Mouse (Mus musculus) heart, postnatal 25 days (tissue): ENCODE data around the gene Ethe1. TPM values are rescaled to one million over a fixed set of nuclear protein-coding genes. Genes with fewer than 3 reads are reported as not detected.
A peak's percentile ranks its signal among the peaks of the same experiment; 100 is the strongest.

ENCODE experiments used
- DNase-seq: peaks from one replicate; pipeline ENCODE4 v3.0.0; 2022; ENCODE audit warnings: low spot score
- intact Hi-C: fragments of 180-260 bp; cut with DNase I; formaldehyde crosslinking; loops from one replicate; pipeline ENCODE4 v1.15.1; 2025
- total RNA-seq, 2 experiments: library from RNA; stranded (reverse); gene quantifications; 2 replicates each; pipeline ENCODE4 v1.2.3; 2021

The Ethe1 gene
- total RNA-seq: 10 to 100 TPM; 44.6 to 49.1 TPM

DNA sequence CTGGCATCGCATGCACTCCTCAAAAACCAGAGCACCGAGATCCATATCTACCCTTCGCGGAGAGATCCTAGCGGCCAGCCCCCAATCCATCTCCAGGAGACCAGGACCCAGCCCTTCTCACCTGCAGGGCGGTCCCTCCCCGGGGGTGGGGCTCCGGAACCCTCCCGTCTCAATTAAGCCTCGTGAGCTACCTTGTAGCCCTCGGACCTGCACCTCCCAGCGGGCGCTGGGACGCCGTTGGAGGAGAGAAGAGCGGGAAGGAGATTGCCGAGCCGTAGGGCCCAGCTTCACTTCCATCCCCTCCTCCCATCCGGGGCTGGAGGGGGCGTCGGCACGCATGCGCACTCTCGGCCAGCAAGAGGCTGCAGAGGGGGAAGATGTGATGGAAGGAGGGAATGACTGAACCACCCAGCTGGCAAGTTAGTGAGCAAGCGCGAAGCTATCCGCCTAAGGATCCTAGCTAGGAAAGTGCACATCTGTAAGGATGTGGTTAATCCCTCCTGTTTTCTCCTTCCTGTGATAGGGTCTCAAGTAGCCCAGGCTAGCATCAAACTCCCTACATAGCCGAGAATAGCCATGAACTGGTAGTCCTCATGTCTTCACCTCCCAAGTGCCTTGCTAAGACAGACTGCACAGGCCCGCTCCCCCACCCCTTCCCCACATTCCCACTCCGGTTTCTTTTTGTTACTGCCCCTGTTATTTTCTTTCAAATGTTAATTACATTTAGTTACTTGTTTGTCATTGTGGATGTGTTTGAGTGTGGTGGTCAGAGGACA lies at the start of gene Ethe1, which contains the start of gene Zfp575:
Gene Ethe1 (plus strand): TSS at position 214 of the 776 bp plus-strand sequence.
Gene Zfp575 (minus strand): TSS at position 312 of the 776 bp plus-strand sequence.
- peak; percentile 35 for DNase-seq
- intact Hi-C loops: no loop called here

DNA sequence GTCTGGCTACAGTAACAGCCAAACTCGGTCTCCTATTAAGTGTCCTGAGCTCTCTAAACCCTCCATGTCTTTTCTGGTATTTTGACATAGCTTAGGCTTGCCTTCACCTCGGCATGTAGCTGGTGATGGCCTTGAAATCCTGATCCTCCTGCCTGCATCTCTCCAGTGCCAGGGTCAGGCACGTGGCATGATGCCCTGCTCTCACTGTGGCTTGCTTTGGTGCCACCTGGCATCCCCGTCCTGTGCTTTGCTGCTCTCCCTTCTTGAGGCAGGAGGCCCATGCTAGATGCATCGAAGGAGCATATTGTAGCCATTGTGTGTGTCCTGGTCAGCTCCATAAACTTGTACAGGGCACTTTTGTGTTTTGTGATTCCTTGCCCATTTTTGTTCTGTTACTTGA lies 49.8 kb upstream of the Ethe1 start:
- intact Hi-C loops: no loop called here
- no peak for DNase-seq

DNA sequence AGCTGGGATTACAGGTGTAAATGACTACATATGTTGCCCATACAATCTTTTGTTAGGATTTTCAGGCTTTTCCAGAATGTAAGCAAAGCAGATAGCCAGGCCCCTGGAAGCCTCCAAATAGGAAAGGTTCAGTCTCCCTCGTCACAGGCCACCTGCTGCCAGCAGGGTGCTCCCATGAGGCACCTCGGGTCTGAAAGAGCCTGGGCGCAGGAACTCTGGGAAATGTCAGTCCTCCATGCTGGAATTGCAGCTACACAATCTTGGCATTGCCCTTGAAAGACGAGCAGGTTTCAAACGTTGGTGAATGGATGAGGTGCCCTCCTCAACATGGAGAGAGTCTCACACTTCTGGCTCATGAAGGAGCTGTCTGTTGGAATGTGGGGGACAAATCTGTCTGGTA lies 49.2 kb upstream of the Ethe1 start:
- intact Hi-C loops: no loop called here
- DNase-seq: no peak

DNA sequence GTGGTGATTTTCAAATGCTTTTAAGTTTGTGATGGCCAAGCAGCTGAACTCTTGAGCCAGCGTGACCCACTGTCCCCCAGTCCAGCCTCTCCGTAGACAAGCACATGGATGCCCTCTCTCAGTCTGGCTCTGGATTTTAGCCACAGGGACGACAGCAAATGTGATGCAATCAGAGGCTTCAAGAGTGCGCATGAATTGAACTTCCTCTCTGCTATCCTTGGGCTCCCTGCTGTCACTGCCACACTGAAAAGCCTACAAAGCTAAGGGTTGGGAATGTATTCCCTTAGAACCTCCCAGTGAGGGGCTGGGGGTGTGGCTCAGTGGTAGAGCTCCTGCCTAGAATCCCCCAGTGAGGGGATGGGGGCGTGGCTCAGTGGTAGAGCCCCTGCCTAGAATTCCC lies 48.6 kb upstream of the Ethe1 start:
- intact Hi-C loops: no loop called here
- no peak for DNase-seq

DNA sequence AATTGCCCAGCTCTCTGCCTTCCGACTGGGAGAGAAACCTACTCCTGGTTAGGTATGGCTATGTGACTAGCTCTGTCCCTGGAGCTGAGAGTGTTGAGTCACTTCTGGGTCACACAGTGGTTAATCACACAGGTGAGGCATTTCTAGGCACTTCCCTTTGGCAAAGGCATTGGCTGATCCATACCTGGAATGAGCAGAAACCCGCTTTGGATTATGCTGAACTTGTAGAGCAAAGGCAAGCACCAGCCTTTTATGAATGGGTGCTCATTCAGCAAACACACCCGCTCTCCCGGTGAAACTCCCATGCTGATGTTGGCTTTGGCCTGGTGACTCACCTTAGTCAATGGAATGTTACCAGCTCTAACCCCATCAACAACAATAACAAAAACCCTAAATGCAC lies 47.7 kb upstream of the Ethe1 start:
- intact Hi-C loops: no loop called here
- DNase-seq: no peak

DNA sequence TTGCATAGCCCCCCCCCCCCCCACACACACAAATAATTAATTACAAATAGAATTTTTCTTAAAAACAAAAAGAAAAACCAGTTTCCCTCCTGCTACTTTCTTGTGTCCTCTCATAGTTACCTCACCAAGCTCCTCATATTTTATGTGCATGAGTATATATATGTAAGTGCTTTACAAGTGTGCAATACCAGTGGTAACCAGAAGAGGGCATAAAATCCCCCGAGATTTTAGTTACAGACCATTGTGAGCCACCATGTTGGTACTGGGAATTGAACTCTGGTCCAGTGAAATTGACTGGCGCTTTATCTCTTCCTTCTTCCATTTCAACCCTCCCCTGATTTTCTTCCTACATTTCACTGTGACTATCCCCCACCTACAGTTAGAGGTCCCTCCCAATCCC lies 42.8 kb upstream of the Ethe1 start:
- DNase-seq: no peak
- intact Hi-C loops: no loop called here

DNA sequence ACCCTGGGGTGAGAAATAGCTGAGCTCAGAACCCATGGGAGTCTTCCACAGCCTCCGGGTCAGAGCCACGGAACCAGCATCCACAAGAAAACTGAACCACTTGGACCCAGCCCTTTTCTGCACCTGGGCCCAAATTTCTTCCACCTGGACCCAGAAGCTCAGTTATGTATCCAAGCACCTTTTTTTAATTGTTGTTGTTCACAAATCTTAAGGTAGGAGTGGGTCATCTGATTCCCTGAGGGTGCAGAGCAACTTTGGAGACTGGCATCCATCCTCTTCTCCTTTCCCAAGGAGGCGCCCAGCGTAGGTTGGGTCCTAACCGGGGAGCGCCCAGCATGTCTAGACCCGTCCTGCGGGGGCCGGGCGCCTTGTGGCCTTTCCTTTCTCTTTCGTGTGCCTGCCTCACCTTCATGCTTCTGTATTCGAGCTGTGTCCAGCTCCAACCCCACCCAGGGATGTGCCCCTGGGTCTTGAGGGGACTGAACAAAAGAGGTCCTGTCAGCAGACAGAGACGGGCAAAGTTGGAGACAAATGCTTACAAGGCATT lies 41.2 kb upstream of the Ethe1 start, which contains the start of the genes Pinlyp and Xrcc1:
Gene Pinlyp (minus strand): TSS at position 51 of the 547 bp plus-strand sequence.
Gene Xrcc1 (plus strand): TSS at position 222 of the 547 bp plus-strand sequence.
- intact Hi-C loops: loop anchor here (5.0 kb wide), 1 partner anchor 69 kb away; no protein-coding TSS in a partner anchor
- no peak for DNase-seq

DNA sequence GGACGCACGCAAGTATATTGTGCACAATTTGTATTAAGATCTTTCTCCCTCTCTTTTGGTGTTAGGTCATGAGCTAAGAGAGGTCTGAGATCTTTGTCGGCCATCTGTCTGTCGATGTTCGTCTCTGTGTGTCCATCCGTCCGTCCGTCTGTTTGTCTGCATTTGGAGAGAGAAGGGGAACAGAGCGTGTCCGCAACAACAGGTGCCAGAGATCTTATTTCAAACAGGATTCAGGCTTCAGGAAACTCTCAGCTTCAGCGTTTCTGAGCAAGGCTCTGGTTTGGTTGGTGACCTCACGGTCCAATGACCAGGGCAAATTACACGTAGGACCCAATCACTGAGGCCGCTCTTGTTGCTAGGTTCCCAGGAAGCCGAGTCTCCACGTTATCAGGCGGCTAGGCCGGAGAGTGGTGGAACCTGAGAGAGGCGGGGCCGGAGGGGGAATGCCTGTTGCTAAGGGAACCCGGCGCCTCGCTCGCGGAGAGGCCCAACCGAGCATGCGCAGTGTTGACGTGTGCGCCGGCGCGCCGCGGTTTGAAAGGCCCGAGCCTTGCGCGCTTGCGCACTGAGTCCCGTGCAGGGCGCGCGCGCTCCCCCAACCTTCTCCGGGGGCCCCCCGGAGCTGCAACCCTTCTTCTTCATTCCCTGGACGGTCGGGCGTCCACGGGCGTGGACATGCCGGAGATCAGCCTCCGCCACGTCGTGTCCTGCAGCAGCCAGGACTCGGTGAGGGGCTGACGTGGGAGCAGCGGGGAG lies 40.5 kb upstream of the Ethe1 start:
- intact Hi-C loops: loop anchor here (1.0 to 5.0 kb wide), 2 partner anchors 17 to 70 kb away; partner anchors contain the start of gene Irgq
- DNase-seq: peak; percentile 99

DNA sequence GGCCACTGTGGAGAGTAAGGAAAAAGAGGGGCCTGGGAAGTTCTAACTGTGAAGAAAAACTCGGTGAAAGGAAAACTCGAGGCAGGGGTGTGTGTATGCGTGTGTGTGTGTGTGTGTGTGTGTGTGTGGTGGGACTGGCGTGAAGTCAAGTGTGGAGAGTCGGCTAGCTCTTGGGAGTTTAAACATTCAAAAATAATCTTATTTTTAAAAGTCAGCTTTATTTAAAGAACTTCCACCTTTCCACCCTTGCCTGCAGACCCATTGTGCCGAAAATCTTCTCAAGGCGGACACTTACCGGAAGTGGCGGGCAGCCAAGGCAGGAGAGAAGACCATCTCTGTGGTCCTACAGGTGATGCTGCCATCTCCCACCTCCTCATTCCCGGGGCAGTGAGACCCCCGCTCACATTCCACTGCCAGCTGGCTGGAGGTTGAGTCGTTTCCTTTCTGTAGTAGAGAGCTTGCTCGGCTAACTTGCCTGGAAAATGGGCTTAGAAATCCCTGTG lies 39.8 kb upstream of the Ethe1 start:
- DNase-seq: no peak
- intact Hi-C loops: loop anchor here (1.0 to 5.0 kb wide), 2 partner anchors 17 to 70 kb away; partner anchors contain the start of gene Irgq

DNA sequence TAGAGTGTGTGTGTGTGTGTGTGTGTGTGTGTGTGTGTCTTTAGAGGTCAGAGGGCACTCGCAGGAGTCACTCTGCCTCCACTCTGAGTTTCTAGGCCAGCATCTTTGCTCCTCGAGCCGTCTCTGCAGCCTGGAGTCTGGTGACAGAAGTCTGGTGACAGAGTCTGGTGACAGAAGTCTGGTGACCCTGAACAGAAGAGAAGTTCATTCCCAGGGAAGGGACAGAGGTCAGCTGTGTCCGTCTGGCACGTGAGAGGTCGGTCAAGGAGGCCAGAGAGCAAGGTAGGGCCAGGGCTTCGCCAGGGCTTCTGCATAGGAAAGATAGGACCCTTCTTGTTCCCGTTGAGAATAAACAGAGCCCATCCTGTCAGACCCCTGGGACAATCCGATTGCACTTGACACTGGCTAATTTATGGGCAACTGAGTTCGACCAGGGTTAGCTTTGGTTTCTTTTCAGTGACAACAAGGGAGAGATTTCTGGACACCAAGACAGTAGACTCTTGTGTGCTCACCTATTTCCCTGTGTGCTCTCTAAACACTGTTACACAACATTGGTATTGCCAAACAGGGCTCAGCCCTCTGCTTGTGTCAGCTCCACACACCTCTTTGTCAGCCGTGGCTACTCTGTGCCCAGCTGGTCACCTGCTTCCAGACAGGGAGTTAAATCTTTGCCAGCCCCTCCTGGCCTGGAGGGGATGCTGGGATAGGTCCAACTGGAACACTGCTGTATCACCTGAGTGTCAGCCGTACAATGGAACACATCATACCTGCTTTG lies 35.2 kb upstream of the Ethe1 start:
- DNase-seq: no peak
- intact Hi-C loops: no loop called here

DNA sequence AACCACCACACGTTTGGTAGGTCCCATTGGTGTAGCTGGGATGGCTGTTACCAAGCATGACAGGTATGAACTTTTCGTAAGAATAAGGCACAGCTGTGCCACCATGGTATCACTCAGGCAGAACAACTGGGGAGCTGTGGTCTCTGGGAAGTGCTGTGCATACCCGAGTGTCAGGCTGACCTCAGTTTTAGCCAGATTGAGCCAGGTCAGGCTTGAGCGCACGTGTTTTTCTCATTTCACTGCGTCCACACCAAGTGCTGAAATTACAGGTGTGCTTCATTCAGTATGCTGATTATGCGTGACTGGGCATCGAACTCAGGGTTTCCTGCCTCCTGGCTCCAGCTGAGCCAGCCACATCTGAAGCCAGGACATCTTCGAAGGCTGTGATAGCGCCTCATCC lies 31.6 kb upstream of the Ethe1 start:
- DNase-seq: no peak
- intact Hi-C loops: no loop called here

DNA sequence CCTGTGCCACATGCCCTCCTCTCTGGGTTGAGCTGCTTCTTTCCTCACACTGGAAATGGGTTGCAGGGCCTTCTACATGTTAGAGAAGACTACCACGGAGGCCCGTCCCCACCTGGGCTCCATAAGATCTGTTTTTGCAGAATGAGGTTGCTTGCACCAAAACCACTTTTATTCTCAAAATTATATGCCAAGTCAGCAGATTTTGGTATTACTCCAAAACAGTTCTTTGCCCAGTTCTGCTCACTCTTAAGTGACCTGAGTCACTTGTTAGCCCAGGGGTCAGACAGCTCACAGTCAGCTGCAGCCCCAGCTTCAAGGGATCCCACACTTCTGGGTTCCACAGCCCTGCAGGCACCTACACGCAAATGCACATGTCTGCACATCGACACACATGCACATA lies 25.9 kb upstream of the Ethe1 start:
- intact Hi-C loops: no loop called here
- DNase-seq: no peak

DNA sequence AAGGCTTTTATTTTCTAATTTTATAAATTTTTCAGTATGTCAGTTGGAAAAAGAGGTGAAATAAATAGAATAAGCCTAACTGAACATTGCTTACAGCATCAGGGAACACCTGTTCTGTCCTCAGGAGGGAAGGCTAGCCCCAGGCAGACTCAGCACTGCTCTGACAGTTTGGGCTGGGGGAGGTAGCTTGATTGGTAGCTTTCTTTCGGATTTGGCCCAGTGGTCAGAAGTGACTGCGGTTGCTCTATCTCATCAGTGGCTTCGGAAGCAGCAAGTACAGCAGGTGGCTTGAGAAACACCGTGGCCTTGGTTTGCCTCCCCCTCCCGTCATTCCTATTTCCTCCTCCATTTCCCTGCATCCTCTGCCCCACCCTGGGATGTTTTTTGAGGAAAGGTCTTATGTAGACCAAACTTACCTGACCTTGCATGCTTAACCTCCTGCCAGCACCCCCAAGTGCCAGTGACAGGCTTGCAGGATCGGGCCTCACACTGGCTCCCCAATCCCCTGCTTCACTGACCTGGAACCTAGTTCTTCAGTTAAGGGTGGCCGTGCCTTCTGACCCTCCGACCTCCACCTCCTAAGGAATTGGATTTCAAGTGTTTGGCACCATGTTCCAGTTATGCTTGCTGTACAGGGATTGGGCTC lies 24.0 kb upstream of the Ethe1 start:
- DNase-seq: no peak
- intact Hi-C loops: no loop called here

DNA sequence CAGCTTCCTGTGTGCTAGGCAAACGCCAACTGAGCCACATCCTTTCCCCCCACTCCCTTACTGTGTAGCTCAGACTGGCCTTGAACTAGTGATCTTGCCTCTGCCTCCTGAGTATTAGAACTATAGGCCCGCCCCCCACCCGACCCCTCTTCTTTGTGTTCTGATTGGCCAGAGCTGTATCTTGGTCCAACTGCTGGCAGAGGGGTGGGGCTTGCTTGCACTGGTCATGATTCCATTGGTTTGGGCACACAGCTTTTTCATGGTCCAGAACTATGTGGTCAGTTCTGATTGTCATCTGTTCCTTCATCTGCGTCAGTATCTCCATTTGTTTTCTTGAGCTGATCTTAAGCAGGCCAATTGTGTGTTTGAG lies 23.5 kb upstream of the Ethe1 start:
- intact Hi-C loops: loop anchor here (2.0 kb wide), 1 partner anchor 91 kb away; no protein-coding TSS in a partner anchor
- no peak for DNase-seq

DNA sequence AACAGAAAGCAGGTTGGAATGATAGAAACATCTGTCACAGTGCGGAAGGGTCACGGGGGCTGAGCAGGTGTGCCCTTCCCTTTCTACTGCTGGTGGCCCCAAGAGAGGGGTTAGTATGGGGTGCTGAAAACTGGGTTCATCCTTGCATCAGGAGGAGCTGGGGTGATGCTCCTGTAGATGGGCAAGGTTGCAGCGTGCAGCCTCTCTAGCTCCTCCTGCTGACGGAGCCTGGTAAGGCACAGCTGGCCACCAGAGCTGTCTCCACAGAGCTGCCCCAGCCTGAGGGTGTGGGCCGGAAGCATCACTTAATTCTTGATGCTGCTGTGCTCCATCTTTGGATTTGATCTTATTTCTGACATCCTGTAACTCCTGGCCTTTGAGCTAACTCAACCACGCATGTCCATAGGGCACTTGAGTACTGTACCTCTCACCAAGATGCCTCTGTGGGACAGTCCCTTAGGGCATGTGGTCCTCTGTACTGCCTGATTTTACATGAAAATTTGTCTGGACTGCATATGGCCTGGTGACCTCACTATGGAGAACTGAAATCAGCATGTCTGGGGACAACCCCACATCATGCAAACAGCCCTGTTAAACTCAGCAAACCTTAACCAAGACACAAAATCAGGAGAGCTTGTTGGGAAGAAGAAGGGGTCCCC lies 22.6 kb upstream of the Ethe1 start:
- intact Hi-C loops: loop anchor here (2.0 kb wide), 1 partner anchor 92 kb away; no protein-coding TSS in a partner anchor
- DNase-seq: peak; percentile 29

DNA sequence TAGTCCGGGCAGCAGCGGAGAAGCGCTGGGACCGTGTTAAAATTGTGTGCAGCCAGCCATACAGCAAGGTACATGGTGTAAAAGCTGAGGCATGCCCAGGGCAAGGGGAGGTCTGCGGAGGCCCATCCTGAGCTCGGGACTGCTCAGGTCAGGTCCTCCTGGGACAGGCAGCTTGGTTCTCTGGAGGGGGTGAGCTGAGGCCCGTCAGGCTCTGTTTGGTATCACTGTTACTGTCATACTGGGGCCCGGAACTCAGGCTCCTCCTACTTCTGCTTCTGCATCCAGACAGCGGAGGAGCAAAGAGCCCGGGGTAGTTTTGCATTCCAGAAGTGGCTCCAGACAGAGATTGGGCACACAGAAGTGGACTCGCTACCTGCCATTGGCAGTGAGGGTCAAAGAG lies 21.7 kb upstream of the Ethe1 start:
- intact Hi-C loops: loop anchor here (2.0 kb wide), 1 partner anchor 93 kb away; no protein-coding TSS in a partner anchor
- DNase-seq: no peak

DNA sequence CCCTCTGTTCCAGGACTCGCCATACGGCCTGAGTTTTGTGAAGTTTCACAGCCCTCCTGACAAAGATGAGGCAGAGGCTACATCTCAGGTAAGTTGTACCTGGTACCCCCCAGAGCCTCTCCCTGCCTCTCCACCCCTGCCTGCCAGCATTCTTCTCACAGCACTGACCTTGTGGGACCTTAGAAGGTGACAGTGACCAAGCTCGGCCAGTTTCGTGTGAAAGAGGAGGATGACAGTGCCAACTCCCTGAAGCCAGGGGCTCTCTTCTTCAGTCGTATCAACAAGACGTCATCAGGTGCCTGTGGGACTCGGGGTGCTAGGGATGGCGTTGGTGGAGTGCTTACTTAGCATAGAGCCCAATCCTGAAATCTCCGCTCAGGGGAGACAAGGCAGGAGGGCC lies 21.1 kb upstream of the Ethe1 start:
- intact Hi-C loops: no loop called here
- no peak for DNase-seq

DNA sequence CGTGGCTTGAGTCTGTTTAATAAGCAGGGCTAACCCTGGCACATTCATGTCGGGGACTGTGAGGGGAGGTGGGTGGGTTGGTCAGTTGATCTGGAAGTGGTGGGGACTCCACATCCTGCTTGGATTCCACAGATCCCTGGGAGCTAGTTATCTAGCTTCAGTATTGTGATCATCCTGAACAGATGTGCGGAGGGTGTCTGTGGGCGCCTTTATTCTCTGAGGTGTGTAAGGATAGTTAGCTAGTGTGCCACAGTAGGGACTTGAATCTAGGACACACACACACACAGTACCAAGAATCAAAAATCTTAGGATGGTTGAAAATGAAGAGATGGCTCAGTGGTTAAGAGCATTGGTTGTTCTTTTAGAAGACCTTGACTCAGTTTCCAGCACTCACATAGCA lies 18.8 kb upstream of the Ethe1 start:
- intact Hi-C loops: no loop called here
- DNase-seq: no peak

DNA sequence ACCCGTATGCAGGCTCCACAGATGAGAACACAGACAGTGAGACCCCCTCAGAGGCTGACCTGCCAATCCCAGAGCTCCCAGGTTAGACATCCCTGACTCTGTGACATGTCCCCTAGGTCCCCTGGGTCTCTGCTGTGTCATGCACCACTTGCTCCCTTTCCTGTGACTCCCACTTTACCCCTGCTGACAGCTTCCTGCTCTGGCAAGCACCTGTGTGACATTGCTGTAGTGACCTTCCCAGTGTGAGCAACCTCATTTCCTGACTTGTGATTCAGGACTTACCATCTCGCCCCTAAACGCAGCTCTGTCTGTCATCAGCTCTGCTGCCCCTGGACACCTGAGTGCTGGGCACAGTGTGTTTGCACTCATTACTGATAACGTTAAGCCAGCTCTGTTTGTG lies 16.3 kb upstream of the Ethe1 start:
- intact Hi-C loops: no loop called here

More for the DNA sequence above, 16.3 kb upstream of the Ethe1 start:
- no peak for DNase-seq
